Mouse (Mus musculus) skeletal muscle tissue, adult 2 months (tissue): ENCODE data around the gene A230050P20Rik.

Source experiments
- DNase-seq: peaks from one replicate; pipeline ENCODE4 v3.0.0-alpha.2; 2012; ENCODE audit warnings: low read depth, low spot score

A230050P20Rik gene

DNA sequence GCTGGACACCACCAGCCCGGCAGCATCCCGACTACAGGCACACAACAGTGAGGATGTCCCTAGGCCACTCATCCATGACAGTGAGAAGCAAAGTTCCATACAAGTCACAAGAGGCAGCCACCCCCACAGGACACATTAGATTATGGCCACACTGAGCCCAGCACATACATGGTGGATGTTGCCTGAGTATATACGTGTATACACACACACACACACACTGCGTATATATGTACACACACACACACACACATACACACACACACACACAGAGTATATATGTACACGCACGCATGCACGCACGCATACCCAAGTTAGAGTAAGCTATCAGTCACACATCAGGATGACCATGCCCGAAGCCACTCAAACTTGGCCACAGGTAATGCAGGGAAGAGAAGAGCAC is 26.9 kb downstream of the A230050P20Rik start:
- DNase-seq = no peak

GRCm38 (mm10) chr9:20897736-20898510 is 29.5 kb downstream of the A230050P20Rik start:
- no peak for DNase-seq

- DNase-seq = peak; percentile 78
Measured at GRCm38 (mm10) chr9:20898511-20899073, 30.1 kb downstream of the A230050P20Rik start, which contains the start of gene Eif3g. Eif3g (minus strand) TSS chr9:20898623.

DNA sequence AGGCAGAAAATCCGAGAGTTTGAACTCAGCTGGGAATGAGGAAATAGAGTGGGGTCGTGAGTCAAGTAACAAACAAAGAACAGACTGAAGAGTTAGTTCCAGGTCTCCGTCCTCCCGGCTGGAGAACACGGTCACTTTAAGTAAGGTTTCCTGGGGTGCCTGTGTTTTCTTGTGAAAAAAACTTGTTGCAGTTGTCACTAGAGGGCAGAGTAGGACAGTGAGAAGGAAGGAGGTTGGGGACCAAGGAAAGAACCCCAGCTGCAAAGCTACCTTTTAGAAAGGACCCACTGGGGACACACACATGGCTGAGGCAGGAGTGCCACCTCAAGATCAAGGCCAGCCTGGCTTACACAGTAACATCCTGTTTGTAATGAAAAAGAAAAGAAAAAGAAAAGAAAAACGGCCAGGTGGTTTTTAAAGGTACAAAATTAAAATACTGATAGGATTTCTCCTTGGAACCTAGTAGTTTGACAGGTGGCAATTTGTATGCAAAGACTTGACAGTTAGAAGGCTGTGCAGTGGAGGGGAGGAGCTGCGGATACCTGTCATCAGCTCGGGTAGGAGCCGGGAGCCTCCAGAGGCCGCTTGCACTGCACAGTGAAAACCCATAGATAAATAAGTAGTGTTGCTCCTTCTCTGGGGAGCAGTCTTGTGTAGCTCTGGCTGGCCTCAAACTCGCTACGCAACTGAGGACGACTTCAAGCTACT is 33.2 kb downstream of the A230050P20Rik start:
- no peak for DNase-seq

DNA sequence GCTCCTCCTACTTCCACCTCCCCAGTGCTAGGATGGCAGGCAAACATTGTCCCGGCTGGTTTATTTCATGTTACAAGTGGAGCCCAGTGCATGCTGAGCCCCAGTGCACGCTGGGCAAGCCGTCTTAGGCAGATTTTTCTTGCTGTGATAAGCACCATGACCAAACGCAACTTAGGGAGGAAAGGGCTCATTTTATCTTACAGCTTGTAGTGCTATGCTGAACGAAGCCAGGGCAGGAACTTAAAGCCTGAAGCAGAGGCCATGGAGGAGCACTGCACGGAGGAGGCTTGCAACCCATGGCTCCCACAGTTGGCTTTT is 33.7 kb downstream of the A230050P20Rik start:
- DNase-seq = no peak

DNA sequence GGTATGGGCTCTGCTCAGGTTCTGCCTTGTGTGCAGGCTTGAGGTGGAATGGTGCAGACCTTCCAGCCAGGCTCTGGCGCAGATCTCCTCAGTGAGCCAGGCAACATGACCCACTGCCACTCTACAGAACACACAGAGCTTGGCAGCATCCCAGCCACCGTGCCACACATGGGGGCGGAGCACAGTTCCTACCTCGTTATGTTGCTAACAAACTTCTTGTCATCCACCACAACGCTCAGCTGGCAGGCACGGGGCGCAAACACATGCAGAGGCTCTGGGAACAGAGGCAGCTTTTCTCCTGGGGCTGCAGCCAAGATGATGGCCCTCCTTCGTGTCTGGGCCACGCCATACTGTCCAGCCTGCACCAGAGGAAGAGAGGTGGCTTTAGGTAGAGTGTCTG is 41.5 kb downstream of the A230050P20Rik start:
- DNase-seq = no peak

GRCm38 (mm10) chr9:20916160-20916559 is 47.7 kb downstream of the A230050P20Rik start:
- DNase-seq = no peak

GRCm38 (mm10) chr9:20923258-20923657 is 54.8 kb downstream of the A230050P20Rik start:
- no peak for DNase-seq
